Mouse (Mus musculus) midbrain, embryonic 15.5 days (tissue): ENCODE results near the gene Snx7. TPM values are rescaled to one million over a fixed set of nuclear protein-coding genes. Genes with fewer than 3 reads are reported as not detected.

Experiments used
- ATAC-seq: fragments of 200-750 bp; cut with Nextera tagmentation; replicated peaks from 2 replicates; pipeline ENCODE4 v1.8.0; 2017; ENCODE audit warnings: moderate TSS enrichment
- H3K27ac ChIP-seq: fragments of 300-500 bp; sonication (generic); 2 replicates; pipeline ENCODE4 v1.5.1; 2015; ENCODE audit warnings: mild to moderate bottlenecking, inconsistent platforms
- H3K27me3 ChIP-seq: fragments of 300-500 bp; sonication (generic); replicated peaks from 2 replicates; pipeline ENCODE4 v1.6.1; 2015; ENCODE audit warnings: inconsistent platforms
- H3K36me3 ChIP-seq: fragments of 300-500 bp; sonication (generic); replicated peaks from 2 replicates; pipeline ENCODE4 v1.6.1; 2015; ENCODE audit warnings: inconsistent platforms
- H3K4me1 ChIP-seq: fragments of 300-500 bp; sonication (generic); 2 replicates; pipeline ENCODE4 v1.6.1; 2015; ENCODE audit warnings: inconsistent platforms
- H3K4me2 ChIP-seq: fragments of 300-500 bp; sonication (generic); 2 replicates; pipeline ENCODE4 v1.6.1; 2015; ENCODE audit warnings: inconsistent platforms, mild to moderate bottlenecking, moderate library complexity
- H3K4me3 ChIP-seq: fragments of 300-500 bp; sonication (generic); 2 replicates; pipeline ENCODE4 v1.5.1; 2015; ENCODE audit warnings: mild to moderate bottlenecking, inconsistent platforms
- H3K9ac ChIP-seq: fragments of 300-500 bp; sonication (generic); 2 replicates; pipeline ENCODE4 v1.6.1; 2015; ENCODE audit warnings: mild to moderate bottlenecking, inconsistent platforms
- H3K9me3 ChIP-seq: fragments of 300-500 bp; sonication (generic); 2 replicates; pipeline ENCODE4 v1.6.1; 2016; ENCODE audit warnings: inconsistent platforms
- WGBS: fragments of 180-500 bp; shearing (Covaris S2); methylation state at CpG from one replicate; pipeline ENCODE4 v1.1.7; 2015; ENCODE audit warnings: mixed read lengths; 5-methylcytosine and 5-hydroxymethylcytosine counted together
- polyA plus RNA-seq: library from polyadenylated mRNA; unstranded; fragments of >200 nt; fragmentation: Nextera tagmentation; extraction: Ambion mirVana; gene quantifications from 2 replicates; pipeline ENCODE4 v1.2.1, GENCODE M21; 2015

Gene Snx7
- 9.7 and 9.8 TPM in 2 replicates for polyA plus RNA-seq

GRCm38 (mm10) chr3:117868637-117869323 lies at the start of gene Snx7:
Gene Snx7 (minus strand): TSS chr3:117868936.
- peak; percentile 100 for ATAC-seq
- H3K4me1 ChIP-seq, result no peaks in the 10 kb centered on the region; the same call in 1 of the 2 replicates
- no peaks in the 10 kb centered on the region for H3K36me3 ChIP-seq
- H3K27me3 ChIP-seq, result no peaks in the 10 kb centered on the region
- peak within 1 kb of the TSS; percentile 50 for H3K4me3 ChIP-seq
- peak within 1 kb of the TSS; percentile 76 for H3K4me2 ChIP-seq
- 1% methylated on average over 51 of the region's 53 CpGs for WGBS
- peak within 1 kb of the TSS; percentile 8; the same call in 1 of the 2 replicates for H3K27ac ChIP-seq
- peak within 1 kb of the TSS; percentile 60 for H3K9ac ChIP-seq
- H3K9me3 ChIP-seq, result no peaks in the 10 kb centered on the region

- Histone ChIP-seq H3K4me3 (no peak overlapping the region), H3K4me1 (no peaks in the 10 kb centered on the region), H3K9me3 (no peaks in the 10 kb centered on the region), H3K9ac (no peak overlapping the region), H3K4me2 (no peak overlapping the region), H3K27ac (no peak overlapping the region), H3K36me3 (no peaks in the 10 kb centered on the region), H3K27me3 (no peaks in the 10 kb centered on the region)
- 64% methylated on average over 3 of the region's 3 CpGs for WGBS
- ATAC-seq, result no peak
Observed at GRCm38 (mm10) chr3:117915420-117915819, 46.7 kb upstream of the Snx7 start.

- H3K9ac ChIP-seq, result no peak overlapping the region
- WGBS, result 69% methylated on average over 2 of the region's 2 CpGs
- no peak overlapping the region for H3K4me2 ChIP-seq
- H3K9me3 ChIP-seq, result no peaks in the 10 kb centered on the region
- no peak for ATAC-seq
- no peak overlapping the region for H3K27ac ChIP-seq
- no peak overlapping the region for H3K4me3 ChIP-seq
- no peaks in the 10 kb centered on the region for H3K27me3 ChIP-seq
- H3K4me1 ChIP-seq, result no peaks in the 10 kb centered on the region
- no peaks in the 10 kb centered on the region for H3K36me3 ChIP-seq
Observed at GRCm38 (mm10) chr3:117893736-117894135, 25.0 kb upstream of the Snx7 start.

GRCm38 (mm10) chr3:117875450-117875849 lies 6.7 kb upstream of the Snx7 start:
- ATAC-seq, result no peak
- Histone ChIP-seq H3K4me3 (no peak overlapping the region), H3K9me3 (no peaks in the 10 kb centered on the region), H3K9ac (no peak overlapping the region), H3K4me2 (no peak overlapping the region), H3K36me3 (no peaks in the 10 kb centered on the region), H3K27me3 (no peaks in the 10 kb centered on the region), H3K4me1 (no peaks in the 10 kb centered on the region), H3K27ac (no peak overlapping the region)
- WGBS, result 83% methylated on average over 3 of the region's 3 CpGs

- no peak overlapping the region for H3K9ac ChIP-seq
- WGBS, result 77% methylated on average over 5 of the region's 5 CpGs
Observed at GRCm38 (mm10) chr3:117873209-117873863, 4.6 kb upstream of the Snx7 start.

GRCm38 (mm10) chr3:117869324-117869715 lies 584 bp upstream of the Snx7 start:
- Histone ChIP-seq H3K9me3 (no peaks in the 10 kb centered on the region), H3K9ac (peak overlapping the region; percentile 60), H3K27ac (0 out of 2 replicates have a peak overlapping the region, but pooled peaks have one; percentile 8), H3K4me3 (peak overlapping the region; percentile 50), H3K4me2 (peak overlapping the region; percentile 76), H3K27me3 (no peaks in the 10 kb centered on the region), H3K4me1 (no peaks in the 10 kb centered on the region; the same call in 1 of the 2 replicates), H3K36me3 (no peaks in the 10 kb centered on the region)
- no peak for ATAC-seq
- 22% methylated on average over 2 of the region's 2 CpGs for WGBS

More at GRCm38 (mm10) chr3:117873209-117873863, 4.6 kb upstream of the Snx7 start:
- no peaks in the 10 kb centered on the region; the same call in 1 of the 2 replicates for H3K4me1 ChIP-seq
- H3K27me3 ChIP-seq, result no peaks in the 10 kb centered on the region
- no peak overlapping the region for H3K27ac ChIP-seq
- no peak overlapping the region for H3K4me2 ChIP-seq
- no peak for ATAC-seq
- H3K9me3 ChIP-seq, result no peaks in the 10 kb centered on the region
- no peak overlapping the region for H3K4me3 ChIP-seq
- H3K36me3 ChIP-seq, result no peaks in the 10 kb centered on the region

GRCm38 (mm10) chr3:117868091-117868490 lies 645 bp downstream of the Snx7 start:
- Histone ChIP-seq H3K4me2 (peak overlapping the region; percentile 76), H3K27ac (no peak overlapping the region), H3K9me3 (no peaks in the 10 kb centered on the region), H3K4me1 (no peaks in the 10 kb centered on the region; the same call in 1 of the 2 replicates), H3K4me3 (peak overlapping the region; percentile 50), H3K27me3 (no peaks in the 10 kb centered on the region), H3K36me3 (no peaks in the 10 kb centered on the region), H3K9ac (no peak overlapping the region)
- 0 out of 2 replicates have a peak, but pooled peaks have one; percentile 3 for ATAC-seq
- 84% methylated on average over 2 of the region's 2 CpGs for WGBS

DNA sequence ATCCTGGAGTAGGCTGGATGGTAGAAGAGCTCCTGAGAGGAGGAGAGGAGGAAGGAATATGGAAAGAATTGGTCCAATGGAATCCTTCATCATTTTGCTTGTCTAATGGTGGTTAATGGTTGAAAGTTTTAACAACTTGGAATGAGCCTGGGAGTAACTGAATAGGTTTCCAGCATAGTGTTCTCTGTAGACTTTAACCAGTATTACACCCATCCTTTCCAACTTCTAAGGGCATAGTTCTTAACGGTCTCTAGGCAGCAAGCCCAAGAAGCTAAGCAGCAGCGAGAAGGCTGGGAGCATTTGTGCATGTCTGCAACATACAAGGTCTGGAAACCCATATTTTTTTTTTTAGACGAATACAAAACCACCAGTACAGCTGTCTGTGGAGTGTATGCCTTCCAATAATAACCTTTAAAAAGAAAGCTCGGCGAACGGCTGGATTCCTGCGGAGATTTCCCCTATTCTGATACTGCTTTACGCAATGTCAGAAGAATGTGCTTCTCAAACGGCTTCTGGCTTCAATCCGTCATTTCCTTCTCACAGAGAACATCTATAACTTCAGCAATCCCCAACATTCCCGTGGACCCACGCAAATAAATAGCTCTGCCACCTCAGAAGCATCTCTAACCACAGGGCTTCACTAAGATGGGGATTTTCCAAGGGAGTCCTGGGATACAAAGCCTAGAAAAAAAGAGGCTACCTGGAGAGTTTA lies 1.9 kb downstream of the Snx7 start:
- Histone ChIP-seq H3K27me3 (no peaks in the 10 kb centered on the region), H3K27ac (no peak overlapping the region), H3K4me2 (no peak overlapping the region), H3K9me3 (no peaks in the 10 kb centered on the region), H3K36me3 (no peaks in the 10 kb centered on the region), H3K9ac (no peak overlapping the region), H3K4me3 (no peak overlapping the region), H3K4me1 (no peaks in the 10 kb centered on the region; the same call in 1 of the 2 replicates)
- ATAC-seq, result no peak
- WGBS, result 72% methylated on average over 12 of the region's 12 CpGs

DNA sequence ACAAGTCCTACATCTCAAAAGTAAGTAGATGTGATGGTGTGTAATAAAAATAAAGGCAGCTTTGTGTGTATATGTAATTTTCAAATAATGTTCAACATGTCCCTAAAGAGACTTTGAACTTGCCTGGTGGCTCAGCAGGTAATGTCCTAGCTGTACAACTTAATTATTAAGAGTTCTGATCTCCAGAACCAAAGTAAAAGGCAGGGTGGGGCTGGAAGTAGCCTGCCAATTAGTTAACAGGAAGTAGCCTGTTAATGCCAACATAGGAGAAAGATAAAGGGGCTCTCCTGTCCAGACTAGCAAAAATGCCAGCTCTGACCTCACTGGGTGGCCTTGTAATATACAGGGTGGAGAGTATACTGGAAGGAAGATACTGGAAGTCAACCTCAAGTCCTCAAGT lies 3.1 kb downstream of the Snx7 start:
- H3K27ac ChIP-seq, result no peak overlapping the region
- no peak overlapping the region for H3K4me3 ChIP-seq
- no peak for ATAC-seq
- H3K4me2 ChIP-seq, result no peak overlapping the region
- no peak overlapping the region for H3K9ac ChIP-seq
- H3K27me3 ChIP-seq, result no peaks in the 10 kb centered on the region
- H3K4me1 ChIP-seq, result no peaks in the 10 kb centered on the region; the same call in 1 of the 2 replicates
- no peaks in the 10 kb centered on the region for H3K9me3 ChIP-seq
- H3K36me3 ChIP-seq, result no peaks in the 10 kb centered on the region

GRCm38 (mm10) chr3:117862951-117863350 lies 5.8 kb downstream of the Snx7 start:
- Histone ChIP-seq H3K4me3 (no peak overlapping the region), H3K27ac (no peak overlapping the region), H3K9me3 (no peaks in the 10 kb centered on the region), H3K27me3 (no peaks in the 10 kb centered on the region), H3K36me3 (no peaks in the 10 kb centered on the region), H3K9ac (no peak overlapping the region), H3K4me1 (no peaks in the 10 kb centered on the region; the same call in 1 of the 2 replicates), H3K4me2 (no peak overlapping the region)
- WGBS, result 70% methylated on average over 2 of the region's 2 CpGs
- ATAC-seq, result no peak

- no peak overlapping the region for H3K4me2 ChIP-seq
- H3K9ac ChIP-seq, result no peak overlapping the region
- no peak overlapping the region for H3K27ac ChIP-seq
- ATAC-seq, result no peak
- WGBS, result 89% methylated on average over 6 of the region's 6 CpGs
- H3K9me3 ChIP-seq, result no peaks in the 10 kb centered on the region
- H3K27me3 ChIP-seq, result no peaks in the 10 kb centered on the region
- H3K36me3 ChIP-seq, result no peaks in the 10 kb centered on the region
- no peak overlapping the region for H3K4me3 ChIP-seq
- H3K4me1 ChIP-seq, result no peaks in the 10 kb centered on the region
Observed at GRCm38 (mm10) chr3:117861977-117862434, 6.7 kb downstream of the Snx7 start.

- Histone ChIP-seq H3K27ac (no peak overlapping the region), H3K9ac (no peak overlapping the region), H3K4me1 (no peaks in the 10 kb centered on the region), H3K4me2 (no peak overlapping the region), H3K4me3 (no peak overlapping the region), H3K9me3 (no peaks in the 10 kb centered on the region), H3K36me3 (no peaks in the 10 kb centered on the region), H3K27me3 (no peaks in the 10 kb centered on the region)
- ATAC-seq, result no peak
- 95% methylated on average over 3 of the region's 3 CpGs for WGBS
Observed at GRCm38 (mm10) chr3:117858996-117859395, 9.7 kb downstream of the Snx7 start.
